Mouse (Mus musculus) embryonic facial prominence, embryonic 13.5 days (tissue): ENCODE results near the gene Col4a6. TPM values are rescaled to one million over a fixed set of nuclear protein-coding genes. Genes with fewer than 3 reads are reported as not detected.

Experiments
- ATAC-seq: fragments of 200-750 bp; cut with Nextera tagmentation; 2 replicates; pipeline ENCODE4 v1.8.0; 2017; ENCODE audit warnings: low read depth; ENCODE audit not compliant: insufficient number of reproducible peaks, insufficient read depth, low FRiP score, low TSS enrichment
- H3K27ac ChIP-seq: fragments of 300-500 bp; sonication (generic); 2 replicates; pipeline ENCODE4 v1.5.1; 2015; ENCODE audit warnings: moderate library complexity, mild to moderate bottlenecking, inconsistent platforms
- H3K27me3 ChIP-seq: fragments of 300-500 bp; sonication (generic); 2 replicates; pipeline ENCODE4 v1.6.1; 2015; ENCODE audit warnings: mild to moderate bottlenecking, inconsistent platforms
- H3K36me3 ChIP-seq: fragments of 300-500 bp; sonication (generic); 2 replicates; pipeline ENCODE4 v1.6.1; 2015; ENCODE audit warnings: mild to moderate bottlenecking, inconsistent platforms
- H3K4me1 ChIP-seq: fragments of 300-500 bp; sonication (generic); 2 replicates; pipeline ENCODE4 v1.6.1; 2015; ENCODE audit warnings: inconsistent platforms
- H3K4me2 ChIP-seq: fragments of 300-500 bp; sonication (generic); 2 replicates; pipeline ENCODE4 v1.6.1; 2015; ENCODE audit warnings: moderate library complexity, mild to moderate bottlenecking, inconsistent platforms
- H3K4me3 ChIP-seq: fragments of 300-500 bp; sonication (generic); 2 replicates; pipeline ENCODE4 v1.5.1; 2015; ENCODE audit warnings: mild to moderate bottlenecking, inconsistent platforms
- H3K9ac ChIP-seq: fragments of 300-500 bp; sonication (generic); 2 replicates; pipeline ENCODE4 v1.6.1; 2015; ENCODE audit warnings: mild to moderate bottlenecking, inconsistent platforms
- H3K9me3 ChIP-seq: fragments of 300-500 bp; sonication (generic); 2 replicates; pipeline ENCODE4 v1.6.1; 2016; ENCODE audit warnings: inconsistent platforms
- WGBS: fragments of 180-500 bp; shearing (Covaris S2); methylation state at CpG from one replicate; pipeline ENCODE4 v1.1.7; 2015; ENCODE audit warnings: mixed read lengths; 5-methylcytosine and 5-hydroxymethylcytosine counted together
- polyA plus RNA-seq: library from polyadenylated mRNA; unstranded; fragments of >200 nt; fragmentation: Nextera tagmentation; extraction: Ambion mirVana; gene quantifications from 2 replicates; pipeline ENCODE4 v1.2.1, GENCODE M21; 2015

Col4a6 gene
- polyA plus RNA-seq, 1 experiment from 2014 or later, result 1.3 TPM

DNA sequence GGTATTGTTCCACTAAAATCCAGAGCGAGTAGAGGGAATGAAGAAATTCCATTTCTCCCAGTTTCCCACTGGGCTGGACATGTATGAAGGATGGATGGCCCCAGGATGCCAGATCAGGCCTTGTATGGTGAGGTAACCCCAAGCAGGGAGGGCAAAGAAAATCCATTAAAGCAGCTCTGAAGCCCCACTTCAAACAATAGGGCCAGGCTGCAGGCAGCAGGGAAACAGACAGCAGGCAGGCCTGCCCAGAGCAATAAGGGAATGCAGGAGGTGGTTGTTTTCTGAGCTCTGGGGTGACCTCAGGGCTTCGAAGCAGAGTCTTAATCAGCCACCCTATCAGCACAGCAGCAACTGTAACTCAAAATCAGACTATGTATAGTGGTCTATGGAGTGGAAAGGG is 89.2 kb downstream of the Col4a6 start:
- Histone ChIP-seq H3K9me3 (no peaks in the 10 kb centered on the region), H3K9ac (no peak overlapping the region), H3K4me3 (no peak overlapping the region), H3K27me3 (peaks cover 36% of the 10 kb centered on the region), H3K4me2 (no peak overlapping the region), H3K27ac (no peak overlapping the region), H3K36me3 (no peaks in the 10 kb centered on the region), H3K4me1 (no peaks in the 10 kb centered on the region)
- WGBS, result 48% methylated on average over 2 of the region's 2 CpGs
- no peak for ATAC-seq

DNA sequence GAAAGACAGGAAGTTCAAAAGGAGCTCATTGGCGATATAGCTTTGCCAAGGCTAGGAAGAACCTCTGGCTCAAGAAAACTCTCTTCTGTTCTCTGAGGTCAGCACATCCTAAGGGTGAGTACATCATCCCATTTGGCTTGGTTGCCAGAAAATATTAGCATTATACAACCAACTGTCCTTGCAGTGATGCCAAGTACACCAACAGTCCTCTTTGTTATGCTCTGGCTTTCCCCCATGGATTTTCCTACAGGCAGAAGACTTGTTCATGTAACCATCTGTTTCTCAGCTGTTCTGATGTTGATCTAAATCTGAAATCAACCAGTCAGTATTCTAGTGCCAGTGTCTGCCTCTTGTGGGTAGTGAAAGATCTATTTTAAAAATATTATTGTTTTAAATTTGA is 103.6 kb downstream of the Col4a6 start:
- no peak overlapping the region for H3K27ac ChIP-seq
- no peak for ATAC-seq
- no peak overlapping the region for H3K4me2 ChIP-seq
- WGBS, result 88% methylated on average over 1 of the region's 1 CpGs
- no peaks in the 10 kb centered on the region for H3K36me3 ChIP-seq
- no peaks in the 10 kb centered on the region for H3K4me1 ChIP-seq
- H3K9ac ChIP-seq, result no peak overlapping the region
- peaks cover 16% of the 10 kb centered on the region for H3K27me3 ChIP-seq
- no peak overlapping the region for H3K4me3 ChIP-seq
- no peaks in the 10 kb centered on the region for H3K9me3 ChIP-seq

DNA sequence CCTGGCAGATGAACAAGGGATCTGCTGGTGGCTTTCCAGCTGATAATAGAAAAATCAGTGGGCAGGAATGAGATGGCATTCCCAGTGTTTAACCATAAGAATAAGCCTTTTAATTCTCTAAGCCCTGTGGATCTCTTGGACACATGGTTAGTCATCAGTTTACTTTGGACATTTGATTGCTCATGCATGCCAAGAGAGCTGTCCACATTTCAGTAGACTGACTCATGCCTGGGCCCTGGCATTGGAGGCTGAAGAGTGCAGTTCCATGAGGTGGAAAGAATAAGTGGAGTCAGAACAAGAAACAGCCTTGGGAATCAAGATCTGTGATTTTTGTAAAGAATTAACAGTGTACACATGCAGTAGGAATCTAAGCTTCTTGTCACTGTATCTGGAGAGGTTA is 110.5 kb downstream of the Col4a6 start:
- Histone ChIP-seq H3K36me3 (no peaks in the 10 kb centered on the region), H3K9ac (no peak overlapping the region), H3K9me3 (no peaks in the 10 kb centered on the region), H3K27ac (no peak overlapping the region), H3K27me3 (peaks cover 9% of the 10 kb centered on the region), H3K4me1 (no peaks in the 10 kb centered on the region), H3K4me3 (no peak overlapping the region), H3K4me2 (no peak overlapping the region)
- ATAC-seq, result no peak

DNA sequence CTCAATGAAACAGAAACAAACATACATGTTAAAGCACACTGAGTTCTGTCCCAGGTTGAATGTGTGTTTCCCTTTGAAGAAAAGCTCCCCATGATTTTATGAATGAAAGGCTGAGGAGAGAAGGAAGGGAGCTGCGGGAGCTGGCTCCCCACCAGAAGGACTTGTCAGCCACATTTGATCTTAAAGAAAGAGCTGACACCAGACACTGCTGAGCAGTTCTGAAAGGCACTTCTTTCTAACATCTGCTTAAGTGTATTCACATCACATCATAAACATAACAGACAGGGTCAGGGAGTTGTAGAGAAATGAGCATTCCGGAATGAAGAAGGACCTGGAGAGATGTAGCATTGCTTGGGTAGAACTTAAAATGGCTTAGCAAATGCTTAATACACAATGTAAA is 132.5 kb downstream of the Col4a6 start:
- H3K4me1 ChIP-seq, result no peaks in the 10 kb centered on the region
- WGBS, result 62% methylated on average over 2 of the region's 2 CpGs
- H3K27ac ChIP-seq, result no peak overlapping the region
- H3K27me3 ChIP-seq, result peaks cover 9% of the 10 kb centered on the region; the same call in 1 of the 2 replicates
- no peak overlapping the region for H3K9ac ChIP-seq
- ATAC-seq, result no peak
- H3K4me2 ChIP-seq, result no peak overlapping the region
- no peaks in the 10 kb centered on the region for H3K36me3 ChIP-seq
- H3K9me3 ChIP-seq, result no peaks in the 10 kb centered on the region
- H3K4me3 ChIP-seq, result no peak overlapping the region

DNA sequence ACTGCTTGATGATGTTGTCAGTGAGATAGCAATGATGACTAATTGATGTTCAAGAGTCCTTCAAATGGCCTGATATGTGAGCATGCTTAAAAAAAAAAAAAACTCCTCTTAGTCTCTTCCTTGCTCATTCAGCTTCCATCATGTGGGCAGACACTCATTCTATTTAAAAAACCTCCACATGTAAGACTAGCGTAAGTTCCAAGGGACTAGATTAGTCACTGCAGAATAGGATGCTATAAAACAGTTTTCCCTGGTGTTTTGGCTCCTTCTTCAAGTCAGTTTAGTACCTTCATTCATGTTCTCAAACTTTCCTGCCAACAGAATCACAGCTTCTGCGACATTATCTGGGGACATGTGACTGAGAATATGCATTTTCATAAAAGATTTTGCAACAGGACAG is 145.8 kb downstream of the Col4a6 start:
- Histone ChIP-seq H3K9me3 (no peaks in the 10 kb centered on the region), H3K27ac (no peak overlapping the region), H3K4me1 (no peaks in the 10 kb centered on the region), H3K4me3 (no peak overlapping the region), H3K27me3 (peaks cover 35% of the 10 kb centered on the region), H3K36me3 (no peaks in the 10 kb centered on the region), H3K9ac (no peak overlapping the region), H3K4me2 (no peak overlapping the region)
- WGBS, result 80% methylated on average over 2 of the region's 2 CpGs
- no peak for ATAC-seq

DNA sequence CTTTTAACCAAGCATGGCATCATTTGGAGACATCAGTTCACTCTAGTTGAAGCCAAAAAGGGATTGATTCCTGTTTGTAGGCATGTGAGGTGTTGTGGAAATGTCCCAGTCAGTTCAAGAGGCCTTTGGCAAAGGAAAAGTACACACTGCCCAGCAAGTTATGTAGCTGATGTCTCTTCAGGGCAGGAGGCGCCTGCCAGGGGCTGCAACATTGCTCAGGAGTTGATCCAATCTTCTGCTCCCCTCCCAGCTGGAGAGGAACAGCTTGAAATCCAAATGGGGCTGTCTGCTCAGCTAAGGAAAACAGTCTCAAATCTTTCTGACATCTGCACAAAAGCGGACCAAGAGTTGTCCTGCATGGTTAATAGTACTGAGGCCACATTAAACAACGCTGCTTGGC is 149.7 kb downstream of the Col4a6 start:
- H3K27ac ChIP-seq, result no peak overlapping the region
- no peak overlapping the region for H3K4me2 ChIP-seq
- 67% methylated on average over 3 of the region's 3 CpGs for WGBS
- H3K36me3 ChIP-seq, result no peaks in the 10 kb centered on the region
- H3K4me3 ChIP-seq, result no peak overlapping the region
- H3K9ac ChIP-seq, result no peak overlapping the region
- H3K4me1 ChIP-seq, result no peaks in the 10 kb centered on the region
- ATAC-seq, result no peak
- H3K27me3 ChIP-seq, result peaks cover 33% of the 10 kb centered on the region
- no peaks in the 10 kb centered on the region for H3K9me3 ChIP-seq

DNA sequence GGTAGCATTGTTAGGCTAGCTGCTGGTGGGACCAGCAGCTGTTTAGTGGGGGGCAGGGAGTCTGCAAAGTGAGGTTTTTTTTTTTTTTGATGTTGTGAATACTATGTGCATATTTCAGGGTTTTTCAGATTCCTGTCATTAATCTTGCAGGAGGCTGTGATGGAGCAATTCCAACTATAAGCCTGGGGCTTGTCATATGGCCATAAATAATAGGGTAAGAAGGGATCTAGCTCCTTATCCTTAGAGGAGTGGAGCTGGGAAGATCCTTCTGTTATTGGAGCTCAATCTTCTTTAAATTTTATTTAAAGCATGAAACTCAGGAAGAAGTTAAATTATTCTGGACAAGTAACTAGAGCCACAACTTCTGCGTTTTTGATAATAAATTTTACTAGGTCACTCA is 157.7 kb downstream of the Col4a6 start:
- Histone ChIP-seq H3K27ac (no peak overlapping the region), H3K4me2 (no peak overlapping the region), H3K27me3 (peaks cover 19% of the 10 kb centered on the region), H3K4me1 (no peaks in the 10 kb centered on the region), H3K36me3 (no peaks in the 10 kb centered on the region), H3K4me3 (no peak overlapping the region), H3K9me3 (no peaks in the 10 kb centered on the region), H3K9ac (no peak overlapping the region)
- ATAC-seq, result no peak
- WGBS, result 66% methylated on average over 1 of the region's 1 CpGs

DNA sequence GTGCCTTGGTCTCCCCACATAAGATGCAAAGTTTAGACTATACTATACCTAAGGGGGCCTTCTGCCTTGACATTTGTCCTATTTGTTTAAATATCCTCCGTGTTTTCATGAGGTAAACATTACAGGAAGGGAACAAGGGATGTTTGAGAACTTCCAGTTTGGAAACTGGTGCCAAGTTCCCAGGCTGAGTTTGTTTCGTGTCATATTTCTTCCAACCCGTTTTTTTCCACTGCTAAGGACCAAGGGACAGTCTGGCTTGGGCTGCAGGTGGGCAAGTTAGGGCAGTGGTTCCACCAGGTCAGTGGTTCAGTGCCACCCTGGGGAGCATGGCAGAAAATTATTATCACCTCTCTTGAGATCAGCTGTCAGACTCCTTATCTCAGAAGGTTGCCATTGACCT is 158.1 kb downstream of the Col4a6 start:
- Histone ChIP-seq H3K4me2 (no peak overlapping the region), H3K4me1 (no peaks in the 10 kb centered on the region), H3K9me3 (no peaks in the 10 kb centered on the region), H3K4me3 (no peak overlapping the region), H3K27ac (no peak overlapping the region), H3K36me3 (no peaks in the 10 kb centered on the region), H3K9ac (no peak overlapping the region), H3K27me3 (peaks cover 19% of the 10 kb centered on the region)
- 45% methylated on average over 3 of the region's 3 CpGs for WGBS
- ATAC-seq, result no peak

DNA sequence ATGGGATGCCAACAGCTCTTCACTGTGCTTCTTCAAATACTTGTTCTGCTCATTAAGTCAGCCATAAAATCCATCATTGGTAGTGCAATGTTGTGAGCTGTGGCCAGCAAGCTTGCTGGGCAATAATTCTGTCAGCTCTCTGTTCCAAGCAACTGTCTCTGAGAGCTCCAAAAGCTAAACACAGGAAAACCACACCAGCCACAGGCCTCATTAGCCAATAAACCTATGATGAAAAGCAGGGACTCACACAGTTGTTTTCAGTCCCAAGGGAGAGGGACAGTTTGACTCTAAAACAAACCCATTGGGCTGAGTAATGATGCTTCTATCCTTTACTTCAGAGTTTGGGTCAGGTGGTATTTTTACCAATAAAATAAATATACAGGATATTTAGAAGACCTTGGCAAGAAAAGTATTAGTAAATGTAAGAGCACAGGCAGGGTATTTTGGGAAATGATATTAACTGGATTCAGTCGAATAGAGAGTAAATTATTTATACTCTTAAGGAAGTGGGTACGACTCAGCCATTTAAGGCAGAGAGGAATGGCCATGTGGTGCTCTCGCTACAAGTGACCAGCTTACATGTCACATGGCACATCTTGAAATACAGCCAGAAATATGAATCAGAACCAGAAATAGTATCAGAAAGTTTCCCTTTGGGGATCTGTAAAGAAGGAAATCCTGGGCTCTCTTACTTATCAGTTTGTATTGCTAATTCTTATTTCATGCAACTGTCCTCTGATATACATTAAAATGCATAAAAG is 181.0 kb downstream of the Col4a6 start:
- H3K27ac ChIP-seq, result no peak overlapping the region
- H3K9ac ChIP-seq, result no peak overlapping the region
- H3K4me2 ChIP-seq, result no peak overlapping the region
- no peaks in the 10 kb centered on the region for H3K36me3 ChIP-seq
- H3K27me3 ChIP-seq, result peaks cover 16% of the 10 kb centered on the region
- no peaks in the 10 kb centered on the region for H3K4me1 ChIP-seq
- H3K9me3 ChIP-seq, result no peaks in the 10 kb centered on the region
- no peak for ATAC-seq
- no peak overlapping the region for H3K4me3 ChIP-seq
- WGBS, result 82% methylated on average over 3 of the region's 3 CpGs

DNA sequence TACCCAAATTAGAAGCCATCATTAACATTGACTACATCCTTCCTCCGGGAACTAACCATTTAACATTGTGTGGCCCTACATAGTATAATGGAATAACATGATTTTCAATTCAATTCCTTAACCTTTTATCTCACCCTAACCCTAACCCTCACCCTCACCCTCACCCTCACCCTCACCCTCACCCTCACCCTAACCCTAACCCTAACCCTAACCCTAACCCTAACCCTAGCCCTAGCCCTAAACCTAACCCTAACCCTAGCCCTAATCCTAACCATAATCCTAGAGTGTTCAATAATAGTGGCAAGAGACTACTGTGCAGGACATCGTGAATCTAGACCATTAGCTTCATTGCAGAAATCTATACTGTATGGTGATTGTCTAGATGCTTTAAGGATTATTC is 197.5 kb downstream of the Col4a6 start:
- 92% methylated on average over 2 of the region's 2 CpGs for WGBS
- Histone ChIP-seq H3K27me3 (peaks cover 7% of the 10 kb centered on the region; the same call in 1 of the 2 replicates), H3K27ac (no peak overlapping the region), H3K9me3 (no peaks in the 10 kb centered on the region), H3K4me2 (no peak overlapping the region), H3K36me3 (no peaks in the 10 kb centered on the region), H3K4me1 (no peaks in the 10 kb centered on the region), H3K9ac (no peak overlapping the region), H3K4me3 (no peak overlapping the region)
- ATAC-seq, result no peak

DNA sequence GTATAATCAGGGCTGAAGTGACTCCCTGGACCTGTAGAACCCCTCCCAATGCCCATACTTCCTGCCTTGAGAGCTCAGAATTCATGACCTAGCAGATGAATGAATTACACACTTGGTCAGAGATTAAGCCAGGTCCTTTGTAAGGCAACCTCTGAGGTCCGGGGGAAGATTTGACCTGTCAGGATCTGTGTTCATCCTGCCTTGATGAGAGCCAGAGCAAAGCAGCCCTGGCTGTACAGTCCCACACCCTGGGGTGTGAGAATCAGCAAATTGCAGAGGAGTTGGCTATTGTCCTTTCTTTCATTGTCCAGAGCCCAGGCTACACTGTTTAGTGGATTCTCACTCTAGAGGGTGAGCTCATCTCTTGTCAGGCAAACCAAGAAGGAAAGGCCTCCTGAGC is 207.9 kb downstream of the Col4a6 start:
- Histone ChIP-seq H3K27me3 (peaks cover 40% of the 10 kb centered on the region), H3K27ac (no peak overlapping the region), H3K9me3 (no peaks in the 10 kb centered on the region), H3K4me3 (no peak overlapping the region), H3K4me1 (no peaks in the 10 kb centered on the region), H3K9ac (no peak overlapping the region), H3K36me3 (no peaks in the 10 kb centered on the region), H3K4me2 (no peak overlapping the region)
- 44% methylated on average over 1 of the region's 1 CpGs for WGBS
- no peak for ATAC-seq

DNA sequence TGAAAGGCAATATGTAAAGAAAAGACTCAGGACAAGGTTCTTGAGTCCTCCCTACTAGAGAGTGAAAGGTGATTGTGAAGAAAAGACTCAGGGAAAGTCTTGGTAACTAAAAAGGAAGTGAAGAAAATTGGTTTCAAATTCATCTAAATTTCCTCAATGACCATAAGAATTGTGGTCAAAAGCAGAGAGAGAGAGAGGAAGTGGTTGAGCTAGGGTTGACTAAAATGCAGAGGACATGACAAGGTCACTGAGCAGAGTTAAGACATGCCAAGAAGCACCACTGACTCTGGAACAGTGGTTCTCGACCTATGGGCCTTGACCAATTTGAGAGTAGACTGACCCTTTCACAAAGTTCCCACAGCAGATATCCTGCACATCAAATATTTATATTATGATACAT is 224.2 kb downstream of the Col4a6 start:
- Histone ChIP-seq H3K4me1 (no peaks in the 10 kb centered on the region), H3K4me3 (no peak overlapping the region), H3K36me3 (no peaks in the 10 kb centered on the region), H3K27ac (no peak overlapping the region), H3K27me3 (peaks cover 6% of the 10 kb centered on the region; the same call in 1 of the 2 replicates), H3K9me3 (no peaks in the 10 kb centered on the region), H3K4me2 (no peak overlapping the region), H3K9ac (no peak overlapping the region)
- ATAC-seq, result no peak
- WGBS, result 45% methylated on average over 1 of the region's 1 CpGs
